Mouse (Mus musculus) heart, adult 10 weeks (tissue): ENCODE measurements around the gene Clca3b. TPM values are rescaled to one million over a fixed set of nuclear protein-coding genes. Genes with fewer than 3 reads are reported as not detected.

Experiments
- polyA plus RNA-seq: library from polyadenylated mRNA; stranded (reverse); fragments of 350-450 nt; fragmentation: Illumina TruSeq; extraction: RNeasy Lipid Tissue Mini Kit (QIAGEN cat#74804); gene quantifications from one replicate; pipeline ENCODE4 v1.2.3, GENCODE M21; 2014; ENCODE audit warnings: low read depth, low replicate concordance

Clca3b gene
- not detected for polyA plus RNA-seq

GRCm38 (mm10) chr3:144849014-144849556 is at the start of gene Clca3b:
Clca3b (minus strand) TSS chr3:144849357.

DNA sequence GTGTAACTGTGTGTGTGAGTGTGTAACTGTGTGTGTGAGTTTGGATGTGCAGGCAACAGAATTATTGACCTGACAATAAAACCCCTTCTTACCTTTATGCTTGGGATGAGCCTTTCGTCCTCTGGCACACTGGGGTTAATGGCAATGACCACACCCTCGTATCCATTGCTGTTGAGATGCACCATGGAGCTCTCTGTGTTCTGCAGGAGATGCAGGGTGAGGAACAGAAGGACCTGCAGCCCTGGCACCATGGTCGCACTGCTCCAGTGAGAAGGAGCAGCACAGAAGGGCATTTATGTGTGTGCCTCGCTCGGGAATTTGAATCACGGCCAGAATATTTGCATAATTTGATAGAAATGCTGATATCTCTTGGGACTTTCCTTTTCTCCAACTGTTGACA is 29.9 kb downstream of the Clca3b start, which contains the start of gene Clca3a2:
TSS of gene Clca3a2 (minus strand) at position 276 of the 400 bp plus-strand sequence.

Other genes with a start within 250 kb of the Clca3b start
- gene Sh3glb1, start 129.0 kb downstream of the Clca3b start, polyA plus RNA-seq, result 273 TPM
- gene Clca3a1, start 88.4 kb downstream of the Clca3b start, polyA plus RNA-seq, result 1.3 TPM
- gene Clca3a2, start 29.9 kb downstream of the Clca3b start, polyA plus RNA-seq, result 0.65 TPM
- gene Clca4b, start 83.2 kb upstream of the Clca3b start, polyA plus RNA-seq, result not detected
- not detected for gene Clca4a, start 125.7 kb upstream of the Clca3b start, polyA plus RNA-seq
- not detected for gene Clca1, start 183.4 kb upstream of the Clca3b start, polyA plus RNA-seq